ENCODE assay signal across 9 mouse cellular contexts in the genomic region with DNA sequence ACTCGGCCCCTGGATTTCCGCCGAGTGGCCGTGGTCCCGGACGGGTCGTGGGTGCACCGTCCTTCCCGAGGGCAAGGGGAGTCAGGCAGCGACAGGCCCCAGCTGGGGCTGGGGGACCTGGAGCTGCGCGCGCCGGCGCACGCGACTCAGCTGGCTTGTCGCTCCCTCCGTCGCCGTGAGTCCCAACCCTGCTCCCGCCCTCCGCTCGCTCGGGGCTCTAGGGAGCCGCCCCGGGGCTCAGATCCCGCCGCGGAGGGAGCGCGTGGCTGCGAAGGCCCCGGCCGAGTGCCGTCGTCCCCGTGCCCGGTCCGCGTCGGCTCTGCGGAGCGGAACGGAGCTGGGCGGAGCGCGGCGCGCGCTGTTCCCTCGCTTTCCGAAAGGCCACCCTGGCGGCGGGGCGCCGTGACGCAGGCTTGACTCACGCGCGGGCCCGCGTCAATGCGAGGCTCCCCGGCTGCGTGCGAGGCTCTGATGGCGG. TPM values are rescaled to one million over a fixed set of nuclear protein-coding genes. Genes with fewer than 3 reads are reported as not detected.
A peak's percentile ranks its signal among the peaks of the same experiment; 100 is the strongest.
DNase-seq lines count a peak whose midpoint lies in the region; ATAC-seq and TF ChIP-seq lines count a peak whose summit lies in the region.
"Had no signal": no experiment of that assay in that cellular context is flagged by ENCODE, and none has a peak within 500 bp of the region (broad histone marks: within the 10 kb centered on the region; RNA-seq: fewer than 3 reads in every experiment).

A gene (minus strand): TSS at position 388 of the 478 bp plus-strand sequence.

- no peaks in the 10 kb centered on the region for H3K9me3 ChIP-seq in forebrain, postnatal 0 days (ENCODE audit: low read length)
- no peaks in the 10 kb centered on the region for H3K9me3 ChIP-seq in intestine, embryonic 15.5 days
- H3K9me3 ChIP-seq: G1E had no signal

- no peak for TF ChIP-seq CTCF in cerebellum, adult 2 months (IDR thresholded peaks at IDR 0.05; ENCODE audit: borderline replicate concordance, insufficient read depth, low read depth, low read length)
- peak; percentile 68 for TF ChIP-seq CTCF in forebrain, postnatal 0 days (IDR thresholded peaks at IDR 0.05; ENCODE audit: low read depth)

- H3K27me3 ChIP-seq in cerebellum, adult 2 months (ENCODE audit: control insufficient read depth, insufficient read depth, low read length): no peaks in the 10 kb centered on the region
- H3K27me3 ChIP-seq in forebrain, postnatal 0 days (ENCODE audit: insufficient read depth, low read length): no peaks in the 10 kb centered on the region
- H3K27me3 ChIP-seq in intestine, embryonic 15.5 days (replicated peaks): peaks cover 41% of the 10 kb centered on the region

- peak within 1 kb of the TSS; percentile 78 for H3K4me3 ChIP-seq in cerebellum, adult 2 months (replicated peaks; ENCODE audit: insufficient read depth, low read depth, low read length)
- peak within 1 kb of the TSS; percentile 66 for H3K4me3 ChIP-seq in forebrain, postnatal 0 days (ENCODE audit: low read depth, low read length)
- H3K4me3 ChIP-seq in intestine, embryonic 15.5 days (replicated peaks): peak within 1 kb of the TSS; percentile 51

- under 1% methylated on average over 68 of the region's 68 CpGs for WGBS in cerebellum, adult 2 months
- under 1% methylated on average over 67 of the region's 68 CpGs for WGBS in forebrain, postnatal 0 days
- under 1% methylated on average over 68 of the region's 68 CpGs for WGBS in intestine, embryonic 15.5 days

- TF ChIP-seq POLR2A in cerebellum, adult 2 months (IDR thresholded peaks at IDR 0.05; ENCODE audit: borderline replicate concordance, insufficient read depth, low read length): peak; percentile 51

- H3K9ac ChIP-seq in forebrain, postnatal 0 days: peak within 1 kb of the TSS; percentile 81
- H3K9ac ChIP-seq in intestine, embryonic 15.5 days: peak within 1 kb of the TSS; percentile 48

- H3K27ac ChIP-seq in cerebellum, adult 2 months (ENCODE audit: insufficient read depth, low read length): peak within 1 kb of the TSS; percentile 99
- H3K27ac ChIP-seq in forebrain, postnatal 0 days (ENCODE audit: low read depth, low read length): peak within 1 kb of the TSS; percentile 81
- H3K27ac ChIP-seq in intestine, embryonic 15.5 days: no peak within 1 kb of the TSS

- peak; percentile 77 for DNase-seq in layer of hippocampus, adult 11-12 months (ENCODE audit: low spot score)
- no peak for DNase-seq in layer of hippocampus, adult 9-10 months (ENCODE audit: low spot score)
- peak; percentile 92 to 93 for DNase-seq in cerebellum, adult 2 months
- DNase-seq in forebrain, postnatal 0 days: peak; percentile 90
- peak; percentile 83 to 92 for DNase-seq in left cerebral cortex, postnatal 36 days (ENCODE audit: low spot score in 2 of 2)
- peak; percentile 77 for DNase-seq in neural tube, embryonic 10.5 days (ENCODE audit: extremely low spot score, low spot score)
- DNase-seq in spleen, adult 18-20 months: no peak

- intact Hi-C loops in left cerebral cortex, postnatal 36 days (cut with DNase I): loop anchor here (2.0 to 5.0 kb wide), 2 partner anchors 19 to 35 kb away; no protein-coding TSS in a partner anchor

- H3K4me2 ChIP-seq in forebrain, postnatal 0 days (ENCODE audit: low read depth): peak within 1 kb of the TSS; percentile 93
- peak within 1 kb of the TSS; percentile 99 for H3K4me2 ChIP-seq in intestine, embryonic 15.5 days (replicated peaks)

- peak; percentile 95 for ATAC-seq in forebrain, postnatal 0 days
- ATAC-seq in intestine, embryonic 15.5 days: peak; percentile 81

- H3K36me3 ChIP-seq in forebrain, postnatal 0 days (ENCODE audit: insufficient read depth): peaks cover 3% of the 10 kb centered on the region; the same call in 1 of the 2 replicates
- no peaks in the 10 kb centered on the region for H3K36me3 ChIP-seq in intestine, embryonic 15.5 days
- H3K36me3 ChIP-seq: G1E had no signal

- H3K4me1 ChIP-seq in cerebellum, adult 2 months (ENCODE audit: control insufficient read depth, insufficient read depth, low read length): peaks cover 18% of the 10 kb centered on the region
- H3K4me1 ChIP-seq in forebrain, postnatal 0 days (ENCODE audit: insufficient read depth): peaks cover 13% of the 10 kb centered on the region; the same call in 1 of the 2 replicates
- peaks cover 12% of the 10 kb centered on the region for H3K4me1 ChIP-seq in intestine, embryonic 15.5 days (replicated peaks)

RNA-seq across cellular contexts. Expression of the gene that starts here (rescaled TPM):
- 158 and 176 TPM in 2 replicates for polyA plus RNA-seq in cerebellum, adult 2 months (2012; rRNA removed)
- total RNA-seq in forebrain, postnatal 0 days (2014; rRNA removed): 61.2 and 68.9 TPM in 2 replicates
- polyA plus RNA-seq in forebrain, postnatal 0 days (2015; fragmentation: Nextera tagmentation; extraction: Ambion mirVana): 20.3 and 22.7 TPM in 2 replicates
- 1.0 and 2.6 TPM in 2 replicates for polyA plus RNA-seq in intestine, embryonic 15.5 days (2015; fragmentation: Nextera tagmentation; extraction: Ambion mirVana)
- total RNA-seq in left cerebral cortex, postnatal 36 days (2021): 100 to 1,000 TPM; 377 to 415 TPM
- polyA plus RNA-seq: G1E had no signal

Comparison
In these comparisons a context has a peak if more than half of its experiments do, and no peak if none do; other contexts are left out.
1. DNase-seq: peak in layer of hippocampus, adult 11-12 months (single experiment), cerebellum, adult 2 months (2 of 2), forebrain, postnatal 0 days (single experiment), left cerebral cortex, postnatal 36 days (2 of 2) and neural tube, embryonic 10.5 days (single experiment); none in layer of hippocampus, adult 9-10 months (single experiment) and spleen, adult 18-20 months (0 of 2).
2. Peak in every context shown above with its lines, with median percentiles within 50 percentile points of each other: H3K4me3 ChIP-seq.